Mouse (Mus musculus) left cerebral cortex, adult 11 months (tissue): ENCODE data around the gene Zfp219.

ENCODE experiments used
- DNase-seq: peaks from one replicate; pipeline ENCODE4 v3.0.0; 2022; ENCODE audit warnings: low spot score

The Zfp219 gene

GRCm38 (mm10) chr14:52018248-52019050 is 2.1 kb downstream of the Zfp219 start:
- DNase-seq = no peak

- no peak for DNase-seq
Observed at GRCm38 (mm10) chr14:52017662-52018061, 2.9 kb downstream of the Zfp219 start.

GRCm38 (mm10) chr14:52016625-52017405 is 3.7 kb downstream of the Zfp219 start:
- no peak for DNase-seq

- no peak for DNase-seq
Observed at GRCm38 (mm10) chr14:52015445-52016100, 5.0 kb downstream of the Zfp219 start, which contains the start of gene Tmem253. Gene Tmem253, plus strand, starts transcription at chr14:52015658.

- DNase-seq = no peak
Observed at GRCm38 (mm10) chr14:52014761-52015311, 5.7 kb downstream of the Zfp219 start.

- DNase-seq = no peak
Observed at GRCm38 (mm10) chr14:52014271-52014760, 6.2 kb downstream of the Zfp219 start.

GRCm38 (mm10) chr14:52013771-52014219 is 6.7 kb downstream of the Zfp219 start:
- DNase-seq = no peak

GRCm38 (mm10) chr14:52013021-52013610 is 7.4 kb downstream of the Zfp219 start:
- no peak for DNase-seq

- DNase-seq = no peak
Observed at GRCm38 (mm10) chr14:52012553-52012952, 8.0 kb downstream of the Zfp219 start.

GRCm38 (mm10) chr14:52012085-52012484 is 8.4 kb downstream of the Zfp219 start:
- DNase-seq = peak; percentile 56

- DNase-seq = no peak
Observed at GRCm38 (mm10) chr14:52011683-52012082, 8.8 kb downstream of the Zfp219 start.

- DNase-seq = no peak
Observed at GRCm38 (mm10) chr14:52010446-52011111, 10.0 kb downstream of the Zfp219 start.

- no peak for DNase-seq
Observed at GRCm38 (mm10) chr14:52009841-52010240, 10.7 kb downstream of the Zfp219 start.

- no peak for DNase-seq
Observed at GRCm38 (mm10) chr14:52009361-52009760, 11.2 kb downstream of the Zfp219 start.

GRCm38 (mm10) chr14:52008321-52009203 is 12.0 kb downstream of the Zfp219 start:
- DNase-seq = peak; percentile 86

GRCm38 (mm10) chr14:52006771-52007170 is 13.8 kb downstream of the Zfp219 start:
- no peak for DNase-seq

- DNase-seq = no peak
Observed at GRCm38 (mm10) chr14:52006241-52006640, 14.3 kb downstream of the Zfp219 start.

- no peak for DNase-seq
Observed at GRCm38 (mm10) chr14:52005616-52006015, 14.9 kb downstream of the Zfp219 start.

GRCm38 (mm10) chr14:52005141-52005540 is 15.4 kb downstream of the Zfp219 start:
- DNase-seq = no peak

GRCm38 (mm10) chr14:52003981-52004495 is 16.5 kb downstream of the Zfp219 start:
- peak; percentile 89 for DNase-seq
